Mouse (Mus musculus) intestine, embryonic 16.5 days (tissue): ENCODE data around the gene Aox3. TPM values are rescaled to one million over a fixed set of nuclear protein-coding genes. Genes with fewer than 3 reads are reported as not detected.

Experiments used
- ATAC-seq: fragments of 200-750 bp; cut with Nextera tagmentation; 2 replicates; pipeline ENCODE4 v1.8.0; 2017; ENCODE audit warnings: moderate TSS enrichment, moderate library complexity
- H3K27ac ChIP-seq: fragments of 300-500 bp; sonication (generic); 2 replicates; pipeline ENCODE4 v1.5.1; 2014; ENCODE audit warnings: mild to moderate bottlenecking, low read length
- H3K27me3 ChIP-seq: fragments of 300-500 bp; sonication (generic); replicated peaks from 2 replicates; pipeline ENCODE4 v1.6.1; 2014; ENCODE audit warnings: low read length, control low read depth, mixed read lengths; ENCODE audit not compliant: control insufficient read depth, insufficient read depth
- H3K36me3 ChIP-seq: fragments of 300-500 bp; sonication (generic); 2 replicates; pipeline ENCODE4 v1.6.1; 2014; ENCODE audit warnings: low read length, control low read depth; ENCODE audit not compliant: control insufficient read depth, insufficient read depth
- H3K4me1 ChIP-seq: fragments of 300-500 bp; sonication (generic); 2 replicates; pipeline ENCODE4 v1.6.1; 2014; ENCODE audit warnings: low read length, control low read depth, mixed read lengths; ENCODE audit not compliant: control insufficient read depth, insufficient read depth
- H3K4me2 ChIP-seq: fragments of 300-500 bp; sonication (generic); 2 replicates; pipeline ENCODE4 v1.6.1; 2014; ENCODE audit warnings: low read depth, low read length, control low read depth
- H3K4me3 ChIP-seq: fragments of 300-500 bp; sonication (generic); 2 replicates; pipeline ENCODE4 v1.5.1; 2014; ENCODE audit warnings: mild to moderate bottlenecking, low read length
- H3K9ac ChIP-seq: fragments of 300-500 bp; sonication (generic); 2 replicates; pipeline ENCODE4 v1.6.1; 2014; ENCODE audit warnings: low read depth, low read length
- H3K9me3 ChIP-seq: fragments of 300-500 bp; sonication (generic); 2 replicates; pipeline ENCODE4 v1.6.1; 2016; ENCODE audit warnings: low read length, control low read depth; ENCODE audit not compliant: control insufficient read depth
- WGBS: fragments of 180-500 bp; shearing (Covaris S2); extraction: QIAGEN DNeasy Blood & Tissue Kit; methylation state at CpG from one replicate; pipeline ENCODE4 v1.1.7; 2014; 5-methylcytosine and 5-hydroxymethylcytosine counted together
- polyA plus RNA-seq: library from polyadenylated mRNA; unstranded; fragments of >200 nt; fragmentation: Nextera tagmentation; extraction: Ambion mirVana; gene quantifications from 2 replicates; pipeline ENCODE4 v1.2.1, GENCODE M21; 2015

Gene Aox3
- polyA plus RNA-seq, 1 experiment from 2014 or later = 0.68 TPM

DNA sequence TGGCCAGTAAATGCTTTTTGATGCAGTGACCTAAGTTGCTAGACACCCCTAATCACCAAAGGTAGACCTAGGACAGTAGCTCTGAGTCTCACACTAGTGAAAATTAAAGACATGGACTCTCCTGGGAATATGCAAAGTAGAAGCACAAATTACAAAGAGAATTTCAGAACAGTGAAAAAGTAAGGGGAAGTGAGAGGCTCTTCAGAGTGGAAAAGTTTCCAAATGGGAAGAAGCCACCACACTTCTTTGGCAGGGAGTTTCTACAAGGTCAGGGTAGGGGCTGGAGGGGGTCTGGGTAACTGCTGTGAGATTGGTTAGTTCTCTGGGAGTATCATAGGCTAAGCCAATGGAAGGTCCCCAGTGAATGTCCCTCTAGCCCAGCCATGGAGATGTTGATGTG is 13.8 kb upstream of the Aox3 start:
- no peaks in the 10 kb centered on the region for H3K9me3 ChIP-seq
- H3K27ac ChIP-seq = no peak overlapping the region
- H3K36me3 ChIP-seq = no peaks in the 10 kb centered on the region
- no peak for ATAC-seq
- H3K4me1 ChIP-seq = no peaks in the 10 kb centered on the region
- no peak overlapping the region for H3K9ac ChIP-seq
- no peak overlapping the region for H3K4me3 ChIP-seq
- no peak overlapping the region for H3K4me2 ChIP-seq
- H3K27me3 ChIP-seq = no peaks in the 10 kb centered on the region

DNA sequence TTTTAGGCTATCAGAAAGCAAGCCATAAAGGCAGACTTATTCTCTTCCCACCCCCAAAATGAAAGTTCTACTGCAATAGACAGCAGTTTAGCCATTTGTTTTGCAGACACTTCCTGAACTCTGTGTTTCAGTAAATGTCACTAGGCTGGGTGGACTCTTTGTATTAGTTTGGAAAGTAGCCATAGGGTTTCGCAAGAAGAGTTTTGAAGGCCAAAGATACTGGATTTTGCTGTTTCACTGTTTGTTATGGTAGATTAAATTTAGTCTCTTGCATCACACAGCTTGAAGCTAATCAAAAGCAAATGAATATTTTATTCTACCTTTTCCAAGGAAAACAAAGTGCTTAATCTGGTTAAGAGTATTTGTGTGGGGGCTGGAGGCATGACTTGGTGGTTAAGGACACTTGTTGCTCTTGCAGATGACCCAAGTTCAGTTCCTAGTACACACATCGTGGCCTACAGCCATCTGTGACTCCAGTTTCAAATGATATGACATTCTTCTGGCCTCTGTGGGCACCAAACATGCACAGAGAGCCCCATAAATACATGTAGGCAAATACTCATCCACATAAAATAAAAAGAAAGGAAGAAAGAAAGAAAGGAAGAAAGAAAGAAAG is 11.3 kb upstream of the Aox3 start:
- no peak overlapping the region for H3K4me3 ChIP-seq
- H3K9me3 ChIP-seq = no peaks in the 10 kb centered on the region
- no peak overlapping the region for H3K4me2 ChIP-seq
- H3K27me3 ChIP-seq = no peaks in the 10 kb centered on the region
- WGBS = 74% methylated on average over 2 of the region's 2 CpGs
- no peak overlapping the region for H3K9ac ChIP-seq
- no peaks in the 10 kb centered on the region for H3K36me3 ChIP-seq
- no peak for ATAC-seq
- no peak overlapping the region for H3K27ac ChIP-seq
- no peaks in the 10 kb centered on the region for H3K4me1 ChIP-seq

DNA sequence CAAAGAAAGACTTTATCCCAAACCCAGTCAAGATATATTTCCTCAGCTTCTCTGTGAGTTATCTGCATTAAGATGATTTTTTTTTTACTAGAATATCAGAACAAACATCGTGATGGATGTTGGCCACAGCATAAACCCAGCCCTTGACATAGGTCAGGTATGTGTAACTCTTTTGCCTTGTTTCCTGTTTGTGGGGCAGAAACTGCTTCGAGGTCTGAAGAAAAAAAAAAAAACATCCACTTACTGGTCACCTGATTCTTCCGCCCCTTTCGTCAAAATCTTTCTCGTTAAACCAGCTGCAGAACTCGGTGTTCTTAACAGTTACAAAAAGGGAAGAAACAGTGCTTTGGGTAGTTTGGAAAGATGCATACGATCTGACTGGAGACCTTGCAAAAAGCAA is 10.4 kb upstream of the Aox3 start:
- Histone ChIP-seq H3K36me3 (no peaks in the 10 kb centered on the region), H3K4me3 (no peak overlapping the region), H3K4me2 (no peak overlapping the region), H3K4me1 (no peaks in the 10 kb centered on the region), H3K27ac (no peak overlapping the region), H3K27me3 (no peaks in the 10 kb centered on the region), H3K9ac (no peak overlapping the region), H3K9me3 (no peaks in the 10 kb centered on the region)
- no peak for ATAC-seq
- WGBS = 81% methylated on average over 7 of the region's 7 CpGs

DNA sequence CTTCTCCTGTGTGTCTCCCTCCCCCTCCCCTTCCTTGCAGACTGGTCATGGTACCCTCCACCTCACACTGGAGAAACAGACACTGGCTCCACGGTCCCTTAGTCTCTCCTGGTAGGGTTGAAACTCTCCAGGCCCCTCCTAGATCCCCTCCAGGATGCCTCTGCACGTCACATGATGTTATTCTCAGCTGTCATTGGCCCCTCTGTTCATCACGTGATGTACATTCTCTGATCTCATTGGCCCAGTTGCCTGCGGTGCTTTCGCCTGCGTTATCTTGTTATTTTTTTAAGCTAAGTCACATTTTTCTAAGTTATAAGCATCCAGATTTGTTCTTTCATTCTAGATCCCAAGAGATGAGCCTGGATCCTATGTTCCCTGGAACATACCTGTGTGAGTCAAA is 7.2 kb upstream of the Aox3 start:
- WGBS = 85% methylated on average over 6 of the region's 6 CpGs
- no peaks in the 10 kb centered on the region for H3K9me3 ChIP-seq
- no peaks in the 10 kb centered on the region for H3K36me3 ChIP-seq
- H3K27me3 ChIP-seq = no peaks in the 10 kb centered on the region
- no peak overlapping the region for H3K9ac ChIP-seq
- no peak overlapping the region for H3K4me3 ChIP-seq
- no peaks in the 10 kb centered on the region for H3K4me1 ChIP-seq
- no peak overlapping the region for H3K4me2 ChIP-seq
- no peak overlapping the region for H3K27ac ChIP-seq
- no peak for ATAC-seq

DNA sequence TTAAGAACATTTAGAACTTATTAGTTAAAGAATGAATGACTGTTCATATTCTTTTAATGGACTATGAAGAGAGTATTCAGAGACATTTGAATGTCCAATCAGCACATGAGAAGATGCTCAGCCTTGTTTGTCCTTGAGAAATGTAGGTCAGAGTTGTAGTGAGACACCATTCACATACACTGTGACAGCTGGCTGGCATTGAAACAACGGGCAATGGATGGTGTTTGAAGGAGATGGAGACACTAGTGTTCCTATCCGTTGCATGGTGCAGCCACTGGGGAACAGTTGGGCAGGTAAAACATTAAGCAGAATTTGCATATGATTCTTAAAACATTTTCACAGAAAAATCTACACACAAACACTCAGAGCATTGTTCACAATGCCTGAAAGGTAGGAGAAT is 5.9 kb upstream of the Aox3 start:
- no peak overlapping the region for H3K9ac ChIP-seq
- no peak overlapping the region for H3K4me2 ChIP-seq
- no peaks in the 10 kb centered on the region for H3K4me1 ChIP-seq
- no peaks in the 10 kb centered on the region for H3K27me3 ChIP-seq
- H3K9me3 ChIP-seq = no peaks in the 10 kb centered on the region
- no peak overlapping the region for H3K4me3 ChIP-seq
- 80% methylated on average over 2 of the region's 2 CpGs for WGBS
- no peak overlapping the region for H3K27ac ChIP-seq
- no peaks in the 10 kb centered on the region for H3K36me3 ChIP-seq
- no peak for ATAC-seq

DNA sequence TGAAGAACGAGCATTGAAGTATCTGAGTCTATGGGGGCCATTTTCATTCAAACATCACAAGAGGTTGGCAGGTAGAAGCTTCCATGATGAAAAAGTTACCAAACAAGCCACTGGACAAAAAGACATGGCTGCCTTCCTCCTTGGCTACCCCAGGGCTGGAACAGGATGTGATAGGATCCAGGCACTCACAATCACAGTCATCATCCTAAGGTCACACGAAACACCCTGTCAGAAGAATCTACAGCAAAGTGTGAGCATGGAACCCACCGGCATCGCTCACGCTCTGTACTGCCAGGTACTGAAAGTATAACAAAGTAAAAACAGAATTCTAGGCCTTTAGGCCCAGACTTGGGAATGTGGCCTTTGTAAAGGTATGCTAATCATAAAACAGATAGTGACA is 2.7 kb upstream of the Aox3 start:
- Histone ChIP-seq H3K27me3 (no peaks in the 10 kb centered on the region), H3K9ac (no peak overlapping the region), H3K9me3 (no peaks in the 10 kb centered on the region), H3K4me2 (no peak overlapping the region), H3K36me3 (no peaks in the 10 kb centered on the region), H3K4me3 (no peak overlapping the region), H3K27ac (no peak overlapping the region), H3K4me1 (no peaks in the 10 kb centered on the region)
- 90% methylated on average over 5 of the region's 5 CpGs for WGBS
- no peak for ATAC-seq

DNA sequence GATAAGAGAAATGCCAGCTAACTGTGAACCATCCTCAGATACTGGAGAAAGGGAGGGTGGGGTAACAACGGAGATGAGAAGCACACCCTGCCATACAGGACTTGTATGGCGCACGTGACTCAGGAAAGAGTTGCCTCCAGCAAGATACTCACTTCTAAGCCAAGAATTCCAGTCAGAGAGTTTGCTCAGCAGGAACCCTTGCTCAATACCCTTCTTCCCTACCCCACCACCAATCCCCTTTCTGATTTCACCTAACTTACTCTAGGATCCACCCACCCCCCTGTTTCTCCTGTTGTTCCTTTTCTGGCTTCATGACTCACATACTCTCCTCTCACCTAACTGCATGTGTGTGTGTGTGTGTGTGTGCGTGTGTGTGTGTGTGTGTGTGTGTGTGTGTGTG is 1.6 kb upstream of the Aox3 start:
- H3K36me3 ChIP-seq = no peaks in the 10 kb centered on the region
- no peak overlapping the region for H3K4me2 ChIP-seq
- H3K9me3 ChIP-seq = no peaks in the 10 kb centered on the region
- no peaks in the 10 kb centered on the region for H3K27me3 ChIP-seq
- H3K9ac ChIP-seq = no peak overlapping the region
- 80% methylated on average over 4 of the region's 4 CpGs for WGBS
- ATAC-seq = no peak
- H3K4me3 ChIP-seq = no peak overlapping the region
- H3K27ac ChIP-seq = no peak overlapping the region
- H3K4me1 ChIP-seq = no peaks in the 10 kb centered on the region

DNA sequence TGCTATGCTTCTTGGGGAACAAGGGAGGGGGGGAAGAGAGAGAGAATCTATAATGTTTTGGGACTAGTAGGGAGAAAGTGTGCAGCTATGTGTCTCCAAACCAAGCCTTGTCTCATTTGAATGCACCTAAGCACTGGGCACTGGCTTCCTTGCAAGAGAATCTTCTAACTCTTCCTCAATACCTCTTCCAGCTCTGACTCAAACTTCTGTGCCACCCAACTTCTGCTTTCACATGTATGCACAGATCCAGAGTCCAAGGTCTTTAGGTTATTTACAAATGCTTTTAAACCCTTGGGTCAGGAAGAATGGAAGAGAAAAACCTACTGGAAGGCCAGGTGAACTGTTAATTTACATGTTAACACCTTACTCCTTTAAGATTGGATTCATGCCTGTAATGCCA is 511 bp downstream of the Aox3 start:
- H3K4me3 ChIP-seq = no peak overlapping the region
- no peak overlapping the region for H3K4me2 ChIP-seq

DNA sequence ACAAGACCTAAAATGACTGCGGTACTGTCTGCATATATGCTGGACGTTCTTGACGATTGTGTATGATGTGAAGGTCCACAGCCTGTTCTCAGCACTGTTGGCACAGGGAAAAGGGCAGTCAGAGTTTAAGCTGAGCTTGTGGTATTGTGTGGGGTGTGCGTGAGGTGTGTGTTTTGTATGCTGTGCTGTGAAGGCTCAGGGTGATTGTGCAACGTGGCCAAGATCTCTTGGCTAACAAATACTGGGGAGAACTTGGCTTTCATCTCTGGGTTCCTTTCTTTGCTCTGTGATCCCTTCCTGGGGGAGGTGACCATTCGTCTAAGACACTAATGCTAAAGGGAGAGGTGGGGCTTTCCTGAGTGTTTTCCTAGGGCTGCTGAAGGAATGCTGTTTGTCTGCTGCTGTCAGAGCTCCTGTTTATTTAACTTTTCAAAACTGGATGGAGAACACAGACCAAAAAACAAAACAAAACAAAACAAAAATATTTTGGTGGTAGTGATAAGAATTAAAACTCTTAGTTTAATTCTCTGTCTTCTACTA is 1.2 kb downstream of the Aox3 start:
- Histone ChIP-seq H3K36me3 (no peaks in the 10 kb centered on the region), H3K27me3 (no peaks in the 10 kb centered on the region), H3K4me3 (no peak overlapping the region), H3K4me2 (no peak overlapping the region), H3K9ac (no peak overlapping the region), H3K9me3 (no peaks in the 10 kb centered on the region), H3K27ac (no peak overlapping the region), H3K4me1 (no peaks in the 10 kb centered on the region)
- WGBS = 61% methylated on average over 6 of the region's 6 CpGs
- no peak for ATAC-seq

More for the DNA sequence above, 511 bp downstream of the Aox3 start:
- H3K9ac ChIP-seq = no peak overlapping the region
- no peaks in the 10 kb centered on the region for H3K36me3 ChIP-seq
- no peaks in the 10 kb centered on the region for H3K27me3 ChIP-seq
- no peaks in the 10 kb centered on the region for H3K4me1 ChIP-seq
- ATAC-seq = no peak
- no peak overlapping the region for H3K27ac ChIP-seq
- no peaks in the 10 kb centered on the region for H3K9me3 ChIP-seq
